In the genomic region with DNA sequence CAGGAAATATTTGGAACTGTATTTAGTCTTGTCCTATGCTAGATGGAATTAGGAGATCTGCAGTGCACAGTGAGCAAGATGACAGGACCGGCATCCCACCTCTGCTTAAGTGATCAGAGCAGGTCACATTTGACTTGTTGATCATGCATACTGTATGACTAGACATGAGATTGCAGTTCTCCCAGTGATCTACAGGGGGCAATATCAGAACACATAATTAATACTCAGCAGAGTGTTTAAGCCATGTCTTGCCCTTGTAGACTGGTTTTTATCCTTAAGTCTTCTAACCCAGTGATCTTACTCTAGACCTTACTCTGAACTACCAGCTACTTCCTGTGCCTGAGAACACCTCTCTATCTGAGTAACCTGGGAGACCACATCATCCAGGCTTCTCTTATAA, we compare ENCODE assay signal across 29 mouse cellular contexts. TPM values are rescaled to one million over a fixed set of nuclear protein-coding genes. Genes with fewer than 3 reads are reported as not detected.
A peak's percentile ranks its signal among the peaks of the same experiment; 100 is the strongest.
DNase-seq lines count a peak whose midpoint lies in the region; ATAC-seq and TF ChIP-seq lines count a peak whose summit lies in the region.
"Had no signal": no experiment of that assay in that cellular context is flagged by ENCODE, and none has a peak within 500 bp of the region (broad histone marks: within the 10 kb centered on the region; RNA-seq: fewer than 3 reads in every experiment).

No protein-coding gene starts in this region.

- 87% methylated on average over 1 of the region's 1 CpGs for WGBS in forebrain, postnatal 0 days

- no peaks in the 10 kb centered on the region for H3K27me3 ChIP-seq in MEL (ENCODE audit: control insufficient read depth in 1 of 2, insufficient read depth in 2 of 2, low read length in 2 of 2)
- no peaks in the 10 kb centered on the region for H3K27me3 ChIP-seq in forebrain, postnatal 0 days (ENCODE audit: insufficient read depth, low read length)
- H3K27me3 ChIP-seq: embryonic facial prominence, embryonic 13.5 days; embryonic facial prominence, embryonic 15.5 days; forebrain, embryonic 12.5 days had no signal

- no peak for TF ChIP-seq POLR2A in MEL (IDR thresholded peaks at IDR 0.05; ENCODE audit: control insufficient read depth in 1 of 2, insufficient read depth in 1 of 2, low read depth in 1 of 2, low read length in 2 of 2, poor library complexity in 1 of 2)

- no peak for TF ChIP-seq EP300 in MEL (IDR thresholded peaks at IDR 0.05; ENCODE audit: low read depth in 1 of 2, low read length in 2 of 2)

- H3K4me1 ChIP-seq in MEL (ENCODE audit: control insufficient read depth in 1 of 2, insufficient read depth in 2 of 2, low read length in 2 of 2) = no peaks in the 10 kb centered on the region
- H3K4me1 ChIP-seq in forebrain, postnatal 0 days (ENCODE audit: insufficient read depth) = no peaks in the 10 kb centered on the region
- H3K4me1 ChIP-seq: embryonic facial prominence, embryonic 13.5 days; embryonic facial prominence, embryonic 15.5 days; forebrain, embryonic 10.5 days; forebrain, embryonic 12.5 days had no signal

- H3K79me2 ChIP-seq in MEL (ENCODE audit: control insufficient read depth, insufficient read depth, low read length, poor library complexity) = no peaks in the 10 kb centered on the region

- H3K4me3 ChIP-seq in MEL (ENCODE audit: control insufficient read depth in 1 of 2, insufficient read depth in 1 of 2, low read depth in 2 of 2, low read length in 2 of 2) = no peak overlapping the region
- no peak overlapping the region for H3K4me3 ChIP-seq in forebrain, postnatal 0 days (ENCODE audit: low read depth, low read length)
- H3K4me3 ChIP-seq: embryonic facial prominence, embryonic 13.5 days; embryonic facial prominence, embryonic 15.5 days; erythroblast, embryonic 14.5 days; forebrain, embryonic 10.5 days; forebrain, embryonic 12.5 days had no signal

- no peak for ATAC-seq in forebrain, postnatal 0 days
- ATAC-seq: forebrain, embryonic 14.5 days; forebrain, embryonic 16.5 days had no signal

- no peaks in the 10 kb centered on the region for H3K36me3 ChIP-seq in MEL (ENCODE audit: control insufficient read depth in 1 of 2, insufficient read depth in 2 of 2, low read length in 2 of 2)
- no peaks in the 10 kb centered on the region for H3K36me3 ChIP-seq in forebrain, postnatal 0 days (ENCODE audit: insufficient read depth)
- H3K36me3 ChIP-seq: embryonic facial prominence, embryonic 13.5 days; embryonic facial prominence, embryonic 15.5 days; forebrain, embryonic 10.5 days; forebrain, embryonic 12.5 days; G1E had no signal

- no peaks in the 10 kb centered on the region for H3K9me3 ChIP-seq in MEL (replicated peaks; ENCODE audit: insufficient read depth, low read length)
- no peaks in the 10 kb centered on the region; the same call in 1 of the 2 replicates for H3K9me3 ChIP-seq in forebrain, postnatal 0 days (ENCODE audit: low read length)
- H3K9me3 ChIP-seq: embryonic facial prominence, embryonic 15.5 days; G1E had no signal

- no peak; the same call in 1 of the 2 replicates for TF ChIP-seq RAD21 in MEL (IDR thresholded peaks at IDR 0.05; ENCODE audit: low read depth, low read length)

- no peak overlapping the region for H3K9ac ChIP-seq in MEL (ENCODE audit: control insufficient read depth, low read depth, low read length, poor library complexity, severe bottlenecking)
- H3K9ac ChIP-seq in forebrain, postnatal 0 days = no peak overlapping the region
- H3K9ac ChIP-seq: embryonic facial prominence, embryonic 13.5 days; embryonic facial prominence, embryonic 15.5 days; forebrain, embryonic 12.5 days had no signal

- H3K4me2 ChIP-seq in forebrain, postnatal 0 days (ENCODE audit: low read depth) = no peak overlapping the region
- H3K4me2 ChIP-seq: embryonic facial prominence, embryonic 13.5 days; embryonic facial prominence, embryonic 15.5 days; forebrain, embryonic 12.5 days had no signal

- 0 out of 6 replicates have a peak, but pooled peaks of 1 of the 3 experiments have one; percentile 0 for TF ChIP-seq CTCF in MEL (IDR thresholded peaks at IDR 0.05 in 2 of 3, conservative IDR thresholded peaks at IDR 0.05 in 1 of 3; ENCODE audit: control insufficient read depth in 1 of 3, insufficient read depth in 1 of 3, low read depth in 2 of 3, low read length in 3 of 3, poor library complexity in 1 of 3, severe bottlenecking in 1 of 3)
- TF ChIP-seq CTCF in forebrain, postnatal 0 days (IDR thresholded peaks at IDR 0.05; ENCODE audit: low read depth) = no peak

- peak; percentile 53 for DNase-seq in ES-CJ7 (ENCODE audit: low read depth, low spot score)
- peak; percentile 2 for DNase-seq in MEL (ENCODE audit: low read depth, low spot score)
- DNase-seq in ZHBTc4 (ENCODE audit: low read depth, low spot score) = peak; percentile 64
- DNase-seq in urinary bladder, postnatal 14 days (ENCODE audit: low spot score) = no peak
- DNase-seq in forebrain, postnatal 0 days = no peak
- DNase-seq in layer of hippocampus, postnatal 14 days (ENCODE audit: low spot score in 2 of 2) = no peak
- DNase-seq: adrenal gland, adult 2 months; adrenal gland, postnatal 10 days; adrenal gland, postnatal 25 days; cerebellum, adult 11 months; cerebellum, adult 18-20 months; cerebellum, adult 8-10 months; cerebellum, adult 9-11 months; cerebellum, postnatal 14 days; cerebellum, postnatal 36 days; embryo, embryonic 11 days had no signal

- H3K27ac ChIP-seq in MEL (ENCODE audit: control insufficient read depth, low read depth, low read length) = no peak overlapping the region
- H3K27ac ChIP-seq in forebrain, postnatal 0 days (ENCODE audit: low read depth, low read length) = no peak overlapping the region
- H3K27ac ChIP-seq: embryonic facial prominence, embryonic 13.5 days; embryonic facial prominence, embryonic 15.5 days; forebrain, embryonic 10.5 days; forebrain, embryonic 12.5 days had no signal

TF ChIP-seq in MEL, 35 proteins besides CTCF, POLR2A, EP300 and RAD21:
- no peak for TF ChIP-seq TBP (IDR thresholded peaks at IDR 0.05; ENCODE audit: low read depth, low read length)
- TF ChIP-seq RCOR1 (IDR thresholded peaks at IDR 0.05; ENCODE audit: low read depth, low read length) = no peak
- no peak for TF ChIP-seq ZMIZ1 (IDR thresholded peaks at IDR 0.05; ENCODE audit: low read depth, low read length)
- no peak for TF ChIP-seq HCFC1 (IDR thresholded peaks at IDR 0.05; ENCODE audit: low read depth, low read length)
- no peak for TF ChIP-seq MAX (IDR thresholded peaks at IDR 0.05; ENCODE audit: low read length)
- no peak for TF ChIP-seq E2F4 (IDR thresholded peaks at IDR 0.05; ENCODE audit: borderline replicate concordance, low read depth, low read length)
- no peak for TF ChIP-seq USF1 (IDR thresholded peaks at IDR 0.05; ENCODE audit: low read depth, low read length)
- no peak for TF ChIP-seq TCF12 (IDR thresholded peaks at IDR 0.05; ENCODE audit: low read depth, low read length)
- TF ChIP-seq ZNF384 (IDR thresholded peaks at IDR 0.05; ENCODE audit: low read depth, low read length) = no peak
- TF ChIP-seq MYB (IDR thresholded peaks at IDR 0.05; ENCODE audit: low read depth, low read length) = no peak
- TF ChIP-seq USF2 (IDR thresholded peaks at IDR 0.05; ENCODE audit: borderline replicate concordance in 1 of 2, insufficient read depth in 1 of 2, low read depth in 1 of 2, low read length in 2 of 2) = no peak
- TF ChIP-seq JUND (IDR thresholded peaks at IDR 0.05; ENCODE audit: low read depth, low read length) = no peak
- no peak for TF ChIP-seq ETS1 (IDR thresholded peaks at IDR 0.05; ENCODE audit: low read depth, low read length)
- TF ChIP-seq ZKSCAN1 (IDR thresholded peaks at IDR 0.05; ENCODE audit: low read depth, low read length) = no peak
- no peak for TF ChIP-seq BHLHE40 (IDR thresholded peaks at IDR 0.05; ENCODE audit: borderline replicate concordance, low read depth, low read length)

RNA-seq across cellular contexts. Expression of a gene that starts 0.8 kb away (rescaled TPM):
- not detected in 2 replicates for total RNA-seq in MEL (2012; rRNA removed)
- not detected for polyA plus RNA-seq in MEL (2012; ENCODE audit: insufficient read depth in 1 of 2, insufficient read length in 2 of 2, low read depth in 1 of 2, low replicate concordance in 2 of 2, missing spikeins in 1 of 2)
- not detected in 2 replicates for total RNA-seq in forebrain, postnatal 0 days (2014; rRNA removed)
- not detected in 2 replicates for polyA plus RNA-seq in forebrain, postnatal 0 days (2015; fragmentation: Nextera tagmentation; extraction: Ambion mirVana)
- not detected for total RNA-seq in layer of hippocampus, postnatal 14 days (2021)
- total RNA-seq: adrenal gland, adult 2 months; adrenal gland, postnatal 10 days; adrenal gland, postnatal 25 days; adrenal gland, postnatal 4 days; common myeloid progenitor, adult 5-6 weeks had no signal
- polyA plus RNA-seq: adrenal gland, adult 2 months; C2C12; embryonic facial prominence, embryonic 11.5 days; embryonic facial prominence, embryonic 13.5 days; embryonic facial prominence, embryonic 15.5 days; erythroblast, embryonic 14.5 days; forebrain, embryonic 10.5 days; forebrain, embryonic 12.5 days; forebrain, embryonic 14.5 days; forebrain, embryonic 16.5 days; G1E had no signal

RNA-seq across cellular contexts. Expression of a gene that starts 58.3 kb away (rescaled TPM):
- not detected in 2 replicates for total RNA-seq in MEL (2012; rRNA removed)
- not detected for polyA plus RNA-seq in MEL (2012; ENCODE audit: insufficient read depth in 1 of 2, insufficient read length in 2 of 2, low read depth in 1 of 2, low replicate concordance in 2 of 2, missing spikeins in 1 of 2)
- not detected in 2 replicates for total RNA-seq in forebrain, postnatal 0 days (2014; rRNA removed)
- polyA plus RNA-seq in forebrain, postnatal 0 days (2015; fragmentation: Nextera tagmentation; extraction: Ambion mirVana) = not detected in 2 replicates
- not detected for total RNA-seq in layer of hippocampus, postnatal 14 days (2021)
- total RNA-seq: adrenal gland, adult 2 months; adrenal gland, postnatal 10 days; adrenal gland, postnatal 25 days; adrenal gland, postnatal 4 days; common myeloid progenitor, adult 5-6 weeks; G1E had no signal
- polyA plus RNA-seq: adrenal gland, adult 2 months; brain, embryonic 14.5 days; C2C12; embryonic facial prominence, embryonic 11.5 days; embryonic facial prominence, embryonic 13.5 days; embryonic facial prominence, embryonic 15.5 days; erythroblast, embryonic 14.5 days; forebrain, embryonic 10.5 days; forebrain, embryonic 12.5 days; forebrain, embryonic 14.5 days; forebrain, embryonic 16.5 days; G1E had no signal

Comparison
In these comparisons a context has a peak if more than half of its experiments do, and no peak if none do; other contexts are left out.
1. DNase-seq: peak in ES-CJ7 (single experiment), MEL (single experiment) and ZHBTc4 (single experiment); none in urinary bladder, postnatal 14 days (single experiment), forebrain, postnatal 0 days (single experiment) and layer of hippocampus, postnatal 14 days (0 of 2).